Mouse (Mus musculus): Measurements from ENCODE around the gene Slc9a7. TPM values are rescaled to one million over a fixed set of nuclear protein-coding genes. Genes with fewer than 3 reads are reported as not detected.

Gene Slc9a7
- polyA plus RNA-seq, 1 experiment from 2014 or later = 3.4 TPM

GRCm38 (mm10) chrX:20176792-20177191 lies 114.8 kb downstream of the Slc9a7 start:
- Histone ChIP-seq H3K9ac (ENCODE audit: low read length) (no peak overlapping the region), H3K9me3 (ENCODE audit: control insufficient read depth, low read length) (no peaks in the 10 kb centered on the region), H3K27me3 (ENCODE audit: control insufficient read depth, insufficient read depth, low read length) (no peaks in the 10 kb centered on the region), H3K4me1 (ENCODE audit: control insufficient read depth, insufficient read depth, low read length) (no peaks in the 10 kb centered on the region), H3K36me3 (ENCODE audit: control insufficient read depth, insufficient read depth, low read length) (no peaks in the 10 kb centered on the region), H3K4me2 (ENCODE audit: low read depth) (no peak overlapping the region), H3K27ac (ENCODE audit: low read depth, low read length) (no peak overlapping the region), H3K4me3 (ENCODE audit: low read depth, low read length) (no peak overlapping the region)
- DNase-seq (ENCODE audit: low spot score) = no peak
- 83% methylated on average over 1 of the region's 1 CpGs for WGBS
- no peak for ATAC-seq (ENCODE audit: insufficient read depth, low FRiP score, low TSS enrichment)

GRCm38 (mm10) chrX:20168430-20168829 lies 123.2 kb downstream of the Slc9a7 start:
- Histone ChIP-seq H3K27me3 (ENCODE audit: control insufficient read depth, insufficient read depth, low read length) (no peaks in the 10 kb centered on the region), H3K9me3 (ENCODE audit: control insufficient read depth, low read length) (no peaks in the 10 kb centered on the region), H3K27ac (ENCODE audit: low read depth, low read length) (no peak overlapping the region), H3K4me1 (ENCODE audit: control insufficient read depth, insufficient read depth, low read length) (no peaks in the 10 kb centered on the region), H3K4me2 (ENCODE audit: low read depth) (no peak overlapping the region), H3K4me3 (ENCODE audit: low read depth, low read length) (no peak overlapping the region), H3K9ac (ENCODE audit: low read length) (no peak overlapping the region), H3K36me3 (ENCODE audit: control insufficient read depth, insufficient read depth, low read length) (no peaks in the 10 kb centered on the region)
- no peak for ATAC-seq (ENCODE audit: insufficient read depth, low FRiP score, low TSS enrichment)
- DNase-seq (ENCODE audit: low spot score) = no peak

DNA sequence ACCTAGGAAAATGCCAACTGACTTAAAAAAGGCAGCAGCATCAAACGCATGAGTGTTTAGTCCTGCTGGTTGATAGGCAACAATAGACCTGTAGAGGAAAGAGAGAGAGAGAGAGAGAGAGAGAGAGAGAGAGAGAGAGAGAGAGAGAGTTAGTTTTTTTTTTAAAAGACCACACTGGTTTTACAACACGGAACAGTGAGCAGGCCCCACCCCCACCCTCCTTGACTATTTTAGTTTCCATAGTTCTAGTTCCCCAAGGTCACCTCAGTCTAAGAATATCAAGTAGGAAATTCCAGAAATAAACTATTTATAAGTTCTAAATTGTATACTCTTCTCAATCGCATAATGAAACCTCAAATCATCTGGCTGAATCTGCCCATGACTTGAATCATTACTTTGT lies 126.6 kb downstream of the Slc9a7 start:
- Histone ChIP-seq H3K9me3 (ENCODE audit: control insufficient read depth, low read length) (no peaks in the 10 kb centered on the region), H3K4me1 (ENCODE audit: control insufficient read depth, insufficient read depth, low read length) (no peaks in the 10 kb centered on the region), H3K27me3 (ENCODE audit: control insufficient read depth, insufficient read depth, low read length) (no peaks in the 10 kb centered on the region), H3K36me3 (ENCODE audit: control insufficient read depth, insufficient read depth, low read length) (no peaks in the 10 kb centered on the region), H3K4me2 (ENCODE audit: low read depth) (no peak overlapping the region), H3K4me3 (ENCODE audit: low read depth, low read length) (no peak overlapping the region), H3K27ac (ENCODE audit: low read depth, low read length) (no peak overlapping the region), H3K9ac (ENCODE audit: low read length) (no peak overlapping the region)
- 84% methylated on average over 3 of the region's 3 CpGs for WGBS
- DNase-seq (ENCODE audit: low spot score) (no peak), ATAC-seq (ENCODE audit: insufficient read depth, low FRiP score, low TSS enrichment) (no peak)

GRCm38 (mm10) chrX:20162322-20162711 lies 129.3 kb downstream of the Slc9a7 start:
- H3K4me2 ChIP-seq (ENCODE audit: low read depth) = no peak overlapping the region
- no peaks in the 10 kb centered on the region for H3K4me1 ChIP-seq (ENCODE audit: control insufficient read depth, insufficient read depth, low read length)
- peak; percentile 41 for DNase-seq (ENCODE audit: low spot score)
- H3K9me3 ChIP-seq (ENCODE audit: control insufficient read depth, low read length) = no peaks in the 10 kb centered on the region
- H3K27me3 ChIP-seq (ENCODE audit: control insufficient read depth, insufficient read depth, low read length) = no peaks in the 10 kb centered on the region
- ATAC-seq (ENCODE audit: insufficient read depth, low FRiP score, low TSS enrichment) = no peak
- H3K4me3 ChIP-seq (ENCODE audit: low read depth, low read length) = no peak overlapping the region
- no peak overlapping the region for H3K9ac ChIP-seq (ENCODE audit: low read length)
- WGBS = 7% methylated on average over 4 of the region's 4 CpGs
- H3K36me3 ChIP-seq (ENCODE audit: control insufficient read depth, insufficient read depth, low read length) = no peaks in the 10 kb centered on the region
- H3K27ac ChIP-seq (ENCODE audit: low read depth, low read length) = no peak overlapping the region

DNA sequence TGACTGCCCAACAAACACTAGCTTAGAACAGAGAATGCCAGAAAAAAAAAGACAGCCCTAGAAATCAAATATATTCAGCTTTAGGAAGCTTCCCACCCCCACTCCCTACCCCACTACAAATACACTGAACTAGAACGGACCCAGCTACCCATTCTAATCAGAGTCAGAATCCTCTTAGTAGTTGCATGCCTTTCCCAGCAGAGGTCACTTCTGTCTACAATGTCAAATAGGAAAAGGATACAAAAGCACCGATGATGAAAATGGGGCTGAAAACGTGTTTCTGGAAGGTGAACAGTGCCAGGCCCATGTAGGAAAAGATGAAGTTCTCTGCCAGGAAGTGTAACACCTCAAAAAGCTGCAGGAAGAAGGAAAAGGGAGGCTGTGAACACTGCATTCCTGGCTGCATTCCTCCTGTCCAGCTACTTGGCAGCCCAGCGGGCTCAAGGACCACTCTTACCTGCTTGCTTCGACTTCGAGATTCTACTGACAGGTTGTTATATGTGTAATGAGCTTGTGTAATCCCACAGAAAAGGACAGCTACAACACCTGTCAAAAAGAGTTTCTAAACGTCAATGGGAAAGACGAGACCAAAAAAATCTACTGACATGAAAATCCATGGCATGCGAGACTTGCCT lies 129.8 kb downstream of the Slc9a7 start:
- no peak overlapping the region for H3K27ac ChIP-seq (ENCODE audit: low read depth, low read length)
- WGBS = 61% methylated on average over 9 of the region's 9 CpGs
- H3K4me1 ChIP-seq (ENCODE audit: control insufficient read depth, insufficient read depth, low read length) = no peaks in the 10 kb centered on the region
- H3K4me3 ChIP-seq (ENCODE audit: low read depth, low read length) = no peak overlapping the region
- no peak overlapping the region for H3K9ac ChIP-seq (ENCODE audit: low read length)
- DNase-seq (ENCODE audit: low spot score) (no peak), ATAC-seq (ENCODE audit: insufficient read depth, low FRiP score, low TSS enrichment) (no peak)
- H3K36me3 ChIP-seq (ENCODE audit: control insufficient read depth, insufficient read depth, low read length) = no peaks in the 10 kb centered on the region
- no peaks in the 10 kb centered on the region for H3K27me3 ChIP-seq (ENCODE audit: control insufficient read depth, insufficient read depth, low read length)
- H3K4me2 ChIP-seq (ENCODE audit: low read depth) = no peak overlapping the region
- H3K9me3 ChIP-seq (ENCODE audit: control insufficient read depth, low read length) = no peaks in the 10 kb centered on the region

GRCm38 (mm10) chrX:20160301-20160700 lies 131.3 kb downstream of the Slc9a7 start:
- H3K27me3 ChIP-seq (ENCODE audit: control insufficient read depth, insufficient read depth, low read length) = no peaks in the 10 kb centered on the region
- WGBS = 64% methylated on average over 1 of the region's 1 CpGs
- no peak for DNase-seq (ENCODE audit: low spot score)

GRCm38 (mm10) chrX:20157519-20157918 lies 134.1 kb downstream of the Slc9a7 start:
- Histone ChIP-seq H3K4me1 (ENCODE audit: control insufficient read depth, insufficient read depth, low read length) (no peaks in the 10 kb centered on the region), H3K27ac (ENCODE audit: low read depth, low read length) (no peak overlapping the region), H3K4me3 (ENCODE audit: low read depth, low read length) (no peak overlapping the region), H3K36me3 (ENCODE audit: control insufficient read depth, insufficient read depth, low read length) (no peaks in the 10 kb centered on the region), H3K9ac (ENCODE audit: low read length) (no peak overlapping the region), H3K4me2 (ENCODE audit: low read depth) (no peak overlapping the region), H3K27me3 (ENCODE audit: control insufficient read depth, insufficient read depth, low read length) (no peaks in the 10 kb centered on the region), H3K9me3 (ENCODE audit: control insufficient read depth, low read length) (no peaks in the 10 kb centered on the region)
- ATAC-seq (ENCODE audit: insufficient read depth, low FRiP score, low TSS enrichment) (no peak), DNase-seq (ENCODE audit: low spot score) (no peak)
- 29% methylated on average over 2 of the region's 2 CpGs for WGBS

More at GRCm38 (mm10) chrX:20160301-20160700, 131.3 kb downstream of the Slc9a7 start:
- Histone ChIP-seq H3K4me1 (ENCODE audit: control insufficient read depth, insufficient read depth, low read length) (no peaks in the 10 kb centered on the region), H3K36me3 (ENCODE audit: control insufficient read depth, insufficient read depth, low read length) (no peaks in the 10 kb centered on the region), H3K9me3 (ENCODE audit: control insufficient read depth, low read length) (no peaks in the 10 kb centered on the region), H3K4me2 (ENCODE audit: low read depth) (no peak overlapping the region), H3K4me3 (ENCODE audit: low read depth, low read length) (no peak overlapping the region), H3K27ac (ENCODE audit: low read depth, low read length) (no peak overlapping the region), H3K9ac (ENCODE audit: low read length) (no peak overlapping the region)
- ATAC-seq (ENCODE audit: insufficient read depth, low FRiP score, low TSS enrichment) = no peak

GRCm38 (mm10) chrX:20129466-20129865 lies 162.1 kb downstream of the Slc9a7 start:
- H3K9me3 ChIP-seq (ENCODE audit: control insufficient read depth, low read length) = no peaks in the 10 kb centered on the region
- ATAC-seq (ENCODE audit: insufficient read depth, low FRiP score, low TSS enrichment) (no peak), DNase-seq (ENCODE audit: low spot score) (no peak)
- no peak overlapping the region for H3K4me3 ChIP-seq (ENCODE audit: low read depth, low read length)
- no peaks in the 10 kb centered on the region for H3K4me1 ChIP-seq (ENCODE audit: control insufficient read depth, insufficient read depth, low read length)
- no peaks in the 10 kb centered on the region for H3K27me3 ChIP-seq (ENCODE audit: control insufficient read depth, insufficient read depth, low read length)
- no peak overlapping the region for H3K27ac ChIP-seq (ENCODE audit: low read depth, low read length)
- WGBS = 86% methylated on average over 1 of the region's 1 CpGs
- no peak overlapping the region for H3K9ac ChIP-seq (ENCODE audit: low read length)
- H3K36me3 ChIP-seq (ENCODE audit: control insufficient read depth, insufficient read depth, low read length) = no peaks in the 10 kb centered on the region
- no peak overlapping the region for H3K4me2 ChIP-seq (ENCODE audit: low read depth)

DNA sequence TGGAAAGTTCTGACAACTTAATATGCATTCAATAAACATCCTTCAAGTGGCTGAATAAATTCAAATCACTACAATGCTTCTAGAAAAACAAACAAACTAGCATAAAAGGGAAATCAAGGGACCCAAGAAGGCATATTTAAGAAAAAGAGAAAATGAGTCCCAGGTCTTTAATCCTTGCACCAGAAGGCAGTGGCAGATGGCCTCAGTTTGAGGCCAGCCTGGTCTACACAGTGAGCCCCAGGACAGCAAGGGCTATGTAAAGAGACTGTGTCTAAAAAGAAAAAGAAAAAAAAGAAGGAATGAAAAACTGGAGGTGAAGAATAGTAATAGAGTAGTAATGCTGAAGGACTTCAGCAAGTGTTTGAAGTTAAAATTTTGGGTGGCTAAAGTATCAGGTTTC lies 162.7 kb downstream of the Slc9a7 start:
- H3K4me1 ChIP-seq (ENCODE audit: control insufficient read depth, insufficient read depth, low read length) = no peaks in the 10 kb centered on the region
- H3K27ac ChIP-seq (ENCODE audit: low read depth, low read length) = no peak overlapping the region
- no peak overlapping the region for H3K4me3 ChIP-seq (ENCODE audit: low read depth, low read length)
- ATAC-seq (ENCODE audit: insufficient read depth, low FRiP score, low TSS enrichment) (no peak), DNase-seq (ENCODE audit: low spot score) (no peak)
- H3K9ac ChIP-seq (ENCODE audit: low read length) = no peak overlapping the region
- H3K4me2 ChIP-seq (ENCODE audit: low read depth) = no peak overlapping the region
- H3K27me3 ChIP-seq (ENCODE audit: control insufficient read depth, insufficient read depth, low read length) = no peaks in the 10 kb centered on the region
- H3K36me3 ChIP-seq (ENCODE audit: control insufficient read depth, insufficient read depth, low read length) = no peaks in the 10 kb centered on the region
- H3K9me3 ChIP-seq (ENCODE audit: control insufficient read depth, low read length) = no peaks in the 10 kb centered on the region

Data from neural tube, embryonic 11.5 days (tissue).